Mouse (Mus musculus) gastrocnemius, postnatal 4 days (tissue): ENCODE results near the gene Mns1. TPM values are rescaled to one million over a fixed set of nuclear protein-coding genes. Genes with fewer than 3 reads are reported as not detected.

ENCODE experiments used
- DNase-seq, 2 experiments: peaks; one replicate each; pipeline ENCODE4 v3.0.0; 2021 to 2022; ENCODE audit warnings: low spot score in 2 of 2, mixed read lengths in 2 of 2
- microRNA-seq: library from miRNA; unstranded; fragments of <30 nt; microRNA quantifications from one replicate; pipeline ENCODE4 v1.2.0, GENCODE M21; 2021
- total RNA-seq, 2 experiments: library from RNA; stranded (reverse); gene quantifications; 2 replicates each; pipeline ENCODE4 v1.2.3; 2021

Mns1 gene
- total RNA-seq, 2 experiments from 2014 or later: 2.2 to 2.9 TPM

DNA sequence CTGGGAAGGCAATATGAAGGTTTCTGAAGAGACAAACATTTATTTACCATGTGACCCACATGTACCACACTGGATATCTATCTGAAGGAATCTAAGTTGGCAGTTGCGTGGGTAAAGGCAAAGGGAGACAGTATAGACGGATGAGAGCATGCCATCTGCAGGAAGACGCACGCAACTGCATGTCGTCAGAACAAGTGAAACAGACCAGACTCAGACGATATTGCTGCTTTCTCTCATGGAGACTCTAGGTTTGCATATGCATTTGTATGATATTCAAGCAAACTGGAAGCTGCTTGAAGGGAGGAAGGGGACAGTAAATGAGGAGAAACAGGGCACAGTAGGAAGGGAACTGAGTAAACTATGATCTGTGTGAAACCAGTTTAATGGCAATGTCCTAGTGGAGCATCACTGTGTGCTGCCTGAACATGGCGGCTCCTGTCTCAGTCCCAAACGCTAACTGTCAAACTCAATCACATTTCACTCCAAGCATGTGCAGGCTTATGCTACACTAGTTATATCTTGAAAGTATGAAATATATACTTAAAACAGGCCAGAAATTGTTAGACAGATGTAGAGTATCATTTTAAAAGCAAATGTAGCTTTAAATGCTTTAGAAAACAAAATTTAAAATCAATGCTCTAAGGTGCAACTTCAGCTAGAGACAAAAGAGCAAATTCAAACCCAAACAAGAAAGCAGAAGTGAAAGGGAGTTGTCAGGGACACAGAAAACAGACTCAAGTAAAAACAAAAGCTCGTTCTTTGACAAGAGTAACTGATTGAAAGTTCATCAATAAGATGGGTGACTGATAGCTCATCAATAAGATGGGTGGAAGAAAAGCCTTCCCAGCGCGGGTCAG lies 30.0 kb downstream of the Mns1 start:
- no peak for DNase-seq

GRCm38 (mm10) chr9:72468616-72469015 lies 30.8 kb downstream of the Mns1 start:
- DNase-seq: no peak

DNA sequence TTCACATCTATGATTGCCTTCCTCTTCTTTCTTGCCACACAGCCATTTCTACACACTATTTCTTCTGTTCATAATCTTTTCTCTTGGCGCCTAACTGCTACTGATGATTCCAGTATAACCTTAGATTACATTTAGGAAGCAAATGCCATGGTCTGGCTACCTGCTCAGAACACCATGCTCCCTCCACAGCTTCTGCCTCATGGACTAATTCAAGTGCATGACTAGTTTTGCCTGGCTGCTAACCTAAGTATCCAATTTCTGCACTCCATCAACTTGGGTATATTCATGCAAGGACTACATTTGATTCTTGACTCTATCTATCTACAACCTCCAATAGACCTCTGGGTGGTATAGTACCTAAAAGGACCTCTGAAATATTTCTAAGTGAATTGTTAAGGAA lies 32.0 kb downstream of the Mns1 start:
- DNase-seq: no peak

GRCm38 (mm10) chr9:72475511-72475910 lies 37.7 kb downstream of the Mns1 start:
- DNase-seq: no peak

GRCm38 (mm10) chr9:72477306-72477705 lies 39.5 kb downstream of the Mns1 start:
- DNase-seq: no peak

- no peak for DNase-seq
These were observed 41.5 kb downstream of the Mns1 start for GRCm38 (mm10) chr9:72479276-72479675.

- no peak for DNase-seq
These were observed 50.7 kb downstream of the Mns1 start for GRCm38 (mm10) chr9:72488523-72488922.

- no peak for DNase-seq
These were observed 51.3 kb downstream of the Mns1 start for GRCm38 (mm10) chr9:72489131-72489530.

DNA sequence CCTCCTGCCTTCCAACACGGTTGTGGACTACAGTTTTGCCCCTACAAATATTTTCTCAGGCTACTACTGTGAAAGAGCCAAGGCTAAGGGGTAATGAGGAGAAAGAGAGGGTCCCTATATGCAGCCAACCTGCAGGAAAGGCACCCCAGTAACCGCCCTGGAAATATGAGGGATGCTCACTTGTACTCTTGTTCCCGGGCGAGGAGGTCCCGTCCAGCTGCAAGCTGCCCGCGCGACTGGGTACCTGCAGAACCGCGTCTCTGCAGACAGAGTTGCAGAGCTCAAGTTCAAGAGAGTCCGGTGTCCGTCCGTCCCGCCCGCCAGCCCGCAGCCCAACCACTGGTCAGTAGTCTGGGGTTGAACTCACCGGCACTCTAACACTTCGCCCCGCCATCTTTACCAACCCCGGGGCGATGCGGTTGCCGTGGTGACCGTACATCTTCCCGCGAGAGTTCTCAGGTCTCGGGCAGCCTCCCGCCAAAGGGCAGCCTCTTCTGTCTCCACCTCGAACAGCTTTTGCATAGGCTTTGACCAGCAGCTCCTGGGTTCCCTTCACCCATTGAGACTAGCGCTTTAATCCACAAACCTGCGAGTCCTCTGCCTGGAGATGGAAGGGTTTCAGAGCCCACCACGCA lies 53.9 kb downstream of the Mns1 start:
- DNase-seq: peak; percentile 83 to 92

GRCm38 (mm10) chr9:72492194-72492565 lies 54.4 kb downstream of the Mns1 start, which contains the start of gene Tex9:
TSS of gene Tex9 (minus strand) at chr9:72492212.
- no peak for DNase-seq

GRCm38 (mm10) chr9:72493465-72493864 lies 55.7 kb downstream of the Mns1 start:
- DNase-seq: no peak

GRCm38 (mm10) chr9:72493984-72494685 lies 56.3 kb downstream of the Mns1 start:
- DNase-seq: no peak

DNA sequence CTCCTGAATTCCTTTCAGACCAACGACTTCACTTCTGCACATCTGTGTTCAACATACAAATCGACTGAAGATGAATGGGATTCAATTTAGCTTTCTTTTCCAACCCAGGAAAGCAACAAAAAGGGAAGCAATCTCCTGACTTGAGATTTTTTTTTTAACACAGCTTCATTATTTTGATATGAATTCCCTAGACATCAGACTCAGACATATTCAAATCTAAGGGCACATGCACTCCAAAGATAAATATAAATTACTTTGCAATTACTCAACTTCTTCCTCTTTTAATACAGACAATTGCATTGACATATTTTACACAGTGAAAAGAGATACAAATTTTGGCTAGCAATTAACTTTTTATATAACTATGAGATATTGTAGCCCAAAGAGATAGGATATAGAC lies 58.9 kb downstream of the Mns1 start:
- no peak for DNase-seq

- no peak for DNase-seq
These were observed 59.4 kb downstream of the Mns1 start for GRCm38 (mm10) chr9:72497171-72497570.

Small RNAs within 50 kb of the gene (microRNA-seq; reads per million reads assigned to microRNA genes)
- gene Gm28010: not detected

Other genes starting within 250 kb of the Mns1 start
- 10 to 100 TPM; 40.9 to 45.7 TPM for gene Zfp280d, start 163.2 kb upstream of the Mns1 start, total RNA-seq
- gene Tex9, start 54.2 kb downstream of the Mns1 start, total RNA-seq: 1 to 10 TPM; 4.0 to 5.3 TPM
- gene Rfx7, start 94.2 kb downstream of the Mns1 start, total RNA-seq: 10 to 100 TPM; 38.9 to 39.0 TPM
- 100 to 1,000 TPM; 884 to 908 TPM for gene Nedd4, start 224.3 kb downstream of the Mns1 start, total RNA-seq